Comparison of ENCODE assay signal across 8 mouse cellular contexts in the genomic region with DNA sequence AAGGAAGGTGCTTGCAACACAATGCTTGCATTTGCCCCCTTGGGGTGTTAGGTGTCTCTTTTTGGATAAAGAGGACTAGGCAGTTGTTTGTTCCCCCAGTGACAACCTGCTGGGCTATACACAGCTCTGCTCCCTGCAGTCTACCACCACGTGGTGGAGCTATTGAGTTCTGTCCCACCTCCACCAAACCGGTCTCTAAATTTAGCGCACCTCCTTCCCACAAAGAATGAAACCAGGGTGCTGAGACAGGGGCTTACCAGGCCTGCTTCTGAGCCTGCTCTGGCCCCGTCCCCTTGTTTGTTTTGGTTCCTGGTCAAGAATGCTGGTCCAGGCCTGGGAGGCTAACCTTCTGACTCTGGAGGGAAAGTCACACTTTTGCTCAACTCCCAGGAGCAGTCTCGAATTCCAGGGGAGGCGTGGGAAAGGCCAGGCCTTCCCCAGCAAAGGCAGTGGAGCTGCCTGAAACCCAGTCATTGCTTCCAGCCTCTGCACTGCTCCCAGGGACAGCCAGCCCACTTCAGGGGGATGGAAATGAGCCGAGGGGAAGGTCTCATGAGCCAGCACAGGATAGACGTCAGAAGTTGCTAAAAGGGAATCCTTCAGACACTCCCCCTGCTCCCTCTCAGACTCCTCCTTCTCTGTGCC. TPM values are rescaled to one million over a fixed set of nuclear protein-coding genes. Genes with fewer than 3 reads are reported as not detected.
DNase-seq lines count a peak whose midpoint lies in the region; ATAC-seq and TF ChIP-seq lines count a peak whose summit lies in the region.

No protein-coding gene starts in this region.

- no peaks in the 10 kb centered on the region for H3K27me3 ChIP-seq in ES-Bruce4 (ENCODE audit: control insufficient read depth, insufficient read depth, low read length, poor library complexity, severe bottlenecking)

- peak; percentile 47 for DNase-seq in layer of hippocampus, adult 11-12 months (ENCODE audit: low spot score)
- no peak for DNase-seq in layer of hippocampus, adult 9-10 months (ENCODE audit: low spot score)
- peak; percentile 60 for DNase-seq in embryo, embryonic 10.5 days (ENCODE audit: low spot score)
- peak; percentile 69 to 81 for DNase-seq in heart, adult 9 months (ENCODE audit: low spot score in 2 of 2)
- DNase-seq in kidney, postnatal 14 days = peak; percentile 81
- peak; percentile 67 for DNase-seq in thymus, postnatal 25 days

- TF ChIP-seq POLR2A in ES-Bruce4 (IDR thresholded peaks at IDR 0.05; ENCODE audit: insufficient read depth, low read length) = no peak

- TF ChIP-seq EP300 in ES-Bruce4 (IDR thresholded peaks at IDR 0.05; ENCODE audit: insufficient read depth, low read depth, low read length) = no peak

- H3K36me3 ChIP-seq in ES-Bruce4 (ENCODE audit: control insufficient read depth, insufficient read depth, low read length, poor library complexity, severe bottlenecking) = no peaks in the 10 kb centered on the region

- peaks cover 1% of the 10 kb centered on the region for H3K4me1 ChIP-seq in ES-Bruce4 (ENCODE audit: control insufficient read depth, insufficient read depth, low read length)

- no peaks in the 10 kb centered on the region for H3K9me3 ChIP-seq in ES-Bruce4 (replicated peaks; ENCODE audit: control insufficient read depth, insufficient read depth, low read length, poor library complexity, severe bottlenecking)

- TF ChIP-seq CTCF in ES-Bruce4 (IDR thresholded peaks at IDR 0.05; ENCODE audit: low read depth, low read length) = peak; percentile 82

- ATAC-seq in megakaryocyte progenitor cell, adult 5-6 weeks (replicated peaks; ENCODE audit: poor library complexity) = peak; percentile 79

- H3K27ac ChIP-seq in ES-Bruce4 (ENCODE audit: insufficient read depth, low read length) = no peak overlapping the region

- no peak overlapping the region for H3K9ac ChIP-seq in ES-Bruce4 (ENCODE audit: low read depth, poor library complexity, severe bottlenecking)

- H3K4me3 ChIP-seq in ES-Bruce4 (ENCODE audit: low read depth, low read length) = no peak overlapping the region

RNA-seq across cellular contexts. Expression of gene Neurl1b, which starts 37.1 kb away (rescaled TPM):
- polyA plus RNA-seq in ES-Bruce4 (2011; ENCODE audit: insufficient read depth, insufficient read length, low read depth, missing spikeins) = 3.3 and 4.2 TPM in 2 replicates
- total RNA-seq in megakaryocyte progenitor cell, adult 5-6 weeks (2015) = 1.6 and 2.2 TPM in 2 replicates
- total RNA-seq in megakaryocyte progenitor cell, adult 5-6 weeks (2017) = 1.9 and 2.2 TPM in 2 replicates
